Mouse (Mus musculus) MEL (cell line): Measurements from ENCODE around the gene Gm38392. TPM values are rescaled to one million over a fixed set of nuclear protein-coding genes. Genes with fewer than 3 reads are reported as not detected.

ENCODE experiments used
- DNase-seq: peaks from one replicate; pipeline ENCODE4 v3.0.0; 2011; ENCODE audit warnings: low read depth, low spot score
- H3K27ac ChIP-seq: 2 replicates; pipeline ENCODE4 v1.5.1; 2012; ENCODE audit warnings: low read depth, mild to moderate bottlenecking, control low read depth, low read length, moderate library complexity; ENCODE audit not compliant: control insufficient read depth
- H3K27me3 ChIP-seq, 2 experiments: fragments of 150-350 bp in 1 of 2; sonication (generic) in 1 of 2; 2 replicates each; pipeline ENCODE4 v1.6.1; 2012; ENCODE audit warnings: low read length in 2 of 2, mild to moderate bottlenecking in 2 of 2, improper control_type of control experiment in 1 of 2, moderate library complexity in 1 of 2; ENCODE audit not compliant: insufficient read depth in 2 of 2, control insufficient read depth in 1 of 2
- H3K36me3 ChIP-seq, 2 experiments: 2 replicates each; pipeline ENCODE4 v1.6.1; 2012 to 2014; ENCODE audit warnings: low read length in 2 of 2, improper control_type of control experiment in 1 of 2, inconsistent platforms in 1 of 2, mild to moderate bottlenecking in 1 of 2; ENCODE audit not compliant: insufficient read depth in 2 of 2, control insufficient read depth in 1 of 2
- H3K4me1 ChIP-seq, 2 experiments: fragments of 150-350 bp in 1 of 2; sonication (generic) in 1 of 2; 2 replicates each; pipeline ENCODE4 v1.6.1; 2012; ENCODE audit warnings: low read length in 2 of 2, improper control_type of control experiment in 1 of 2, mild to moderate bottlenecking in 1 of 2; ENCODE audit not compliant: insufficient read depth in 2 of 2, control insufficient read depth in 1 of 2
- H3K4me3 ChIP-seq, 2 experiments: fragments of 150-350 bp in 1 of 2; sonication (generic) in 1 of 2; 2 replicates each; pipeline ENCODE4 v1.5.1; 2012; ENCODE audit warnings: low read depth in 2 of 2, low read length in 2 of 2, mild to moderate bottlenecking in 2 of 2, moderate library complexity in 2 of 2, control low read depth in 1 of 2, improper control_type of control experiment in 1 of 2; ENCODE audit not compliant: control insufficient read depth in 1 of 2, insufficient read depth in 1 of 2
- H3K79me2 ChIP-seq: 2 replicates; pipeline ENCODE4 v1.6.1; 2012; ENCODE audit warnings: mild to moderate bottlenecking, low read length, moderate library complexity; ENCODE audit not compliant: control insufficient read depth, poor library complexity, insufficient read depth
- H3K9ac ChIP-seq: 2 replicates; pipeline ENCODE4 v1.6.1; 2012; ENCODE audit warnings: low read depth, mild to moderate bottlenecking, control low read depth, low read length, moderate library complexity; ENCODE audit not compliant: control insufficient read depth, poor library complexity, severe bottlenecking
- H3K9me3 ChIP-seq: fragments of 150-350 bp; sonication (generic); replicated peaks from 2 replicates; pipeline ENCODE4 v1.6.1; 2012; ENCODE audit warnings: mild to moderate bottlenecking, low read length, improper control_type of control experiment, moderate library complexity; ENCODE audit not compliant: insufficient read depth
- BHLHE40 ChIP-seq: IDR thresholded peaks from 2 replicates; pipeline ENCODE4 v1.6.1; 2012; ENCODE audit warnings: low read depth, mild to moderate bottlenecking, inconsistent platforms, low read length, improper control_type of control experiment, borderline replicate concordance
- CHD1 ChIP-seq: IDR thresholded peaks from 2 replicates; pipeline ENCODE4 v1.6.1; 2012; ENCODE audit warnings: low read depth, mild to moderate bottlenecking, inconsistent platforms, low read length, improper control_type of control experiment
- CHD2 ChIP-seq: IDR thresholded peaks from 2 replicates; pipeline ENCODE4 v1.6.1; 2011; ENCODE audit warnings: low read length, improper control_type of control experiment
- CTCF ChIP-seq, 3 experiments: IDR thresholded peaks in 2 of 3; conservative IDR thresholded peaks in 1 of 3; 2 replicates each; pipeline ENCODE4 v1.5.1; 2011 to 2012; ENCODE audit warnings: low read length in 3 of 3, low read depth in 2 of 3, mild to moderate bottlenecking in 2 of 3, improper control_type of control experiment in 1 of 3, inconsistent platforms in 1 of 3, mixed read lengths in 1 of 3, moderate library complexity in 1 of 3; ENCODE audit not compliant: control insufficient read depth in 1 of 3, insufficient read depth in 1 of 3, poor library complexity in 1 of 3, severe bottlenecking in 1 of 3
- ELF1 ChIP-seq: IDR thresholded peaks from 2 replicates; pipeline ENCODE4 v1.6.1; 2014; ENCODE audit warnings: low read depth, mild to moderate bottlenecking, inconsistent platforms, low read length, improper control_type of control experiment, moderate library complexity
- EP300 ChIP-seq, 2 experiments: IDR thresholded peaks; 2 replicates each; pipeline ENCODE4 v1.6.1; 2011; ENCODE audit warnings: improper control_type of control experiment in 2 of 2, low read length in 2 of 2, low read depth in 1 of 2, mild to moderate bottlenecking in 1 of 2
- ETS1 ChIP-seq: IDR thresholded peaks from 2 replicates; pipeline ENCODE4 v1.6.1; 2012; ENCODE audit warnings: low read depth, mild to moderate bottlenecking, inconsistent platforms, low read length, improper control_type of control experiment, moderate library complexity
- GABPA ChIP-seq: IDR thresholded peaks from 2 replicates; pipeline ENCODE4 v1.6.1; 2012; ENCODE audit warnings: low read depth, mild to moderate bottlenecking, inconsistent platforms, low read length, improper control_type of control experiment, moderate library complexity
- GATA1 ChIP-seq: IDR thresholded peaks from 2 replicates; pipeline ENCODE4 v1.6.1; 2011; ENCODE audit warnings: low read depth, low read length, improper control_type of control experiment
- HCFC1 ChIP-seq: IDR thresholded peaks from 2 replicates; pipeline ENCODE4 v1.6.1; 2012; ENCODE audit warnings: low read depth, mild to moderate bottlenecking, inconsistent platforms, low read length, improper control_type of control experiment, moderate library complexity
- MAFK ChIP-seq: IDR thresholded peaks from 2 replicates; pipeline ENCODE4 v1.6.1; 2011; ENCODE audit warnings: low read depth, mild to moderate bottlenecking, low read length, improper control_type of control experiment, borderline replicate concordance
- MAX ChIP-seq: IDR thresholded peaks from 2 replicates; pipeline ENCODE4 v1.6.1; 2011; ENCODE audit warnings: low read length, improper control_type of control experiment
- MAZ ChIP-seq: IDR thresholded peaks from 2 replicates; pipeline ENCODE4 v1.6.1; 2012; ENCODE audit warnings: low read depth, mild to moderate bottlenecking, inconsistent platforms, low read length, improper control_type of control experiment
- MEF2A ChIP-seq: IDR thresholded peaks from 2 replicates; pipeline ENCODE4 v1.6.1; 2014; ENCODE audit warnings: low read depth, mild to moderate bottlenecking, inconsistent platforms, low read length, improper control_type of control experiment; ENCODE audit not compliant: poor library complexity, insufficient replicate concordance, severe bottlenecking; ENCODE audit errors: extremely low read depth
- MYB ChIP-seq: IDR thresholded peaks from 2 replicates; pipeline ENCODE4 v1.6.1; 2011; ENCODE audit warnings: mild to moderate bottlenecking, low read depth, low read length, improper control_type of control experiment
- NELFE ChIP-seq: IDR thresholded peaks from 2 replicates; pipeline ENCODE4 v1.6.1; 2011; ENCODE audit warnings: low read depth, low read length, improper control_type of control experiment
- NRF1 ChIP-seq: IDR thresholded peaks from 2 replicates; pipeline ENCODE4 v1.6.1; 2014; ENCODE audit warnings: low read depth, mild to moderate bottlenecking, inconsistent platforms, low read length, improper control_type of control experiment, moderate library complexity; ENCODE audit not compliant: poor library complexity, insufficient read depth, severe bottlenecking
- POLR2A ChIP-seq, 2 experiments: IDR thresholded peaks; 2 replicates each; pipeline ENCODE4 v1.6.1; 2011 to 2012; ENCODE audit warnings: low read length in 2 of 2, mild to moderate bottlenecking in 2 of 2, control low read depth in 1 of 2, improper control_type of control experiment in 1 of 2, low read depth in 1 of 2, moderate library complexity in 1 of 2; ENCODE audit not compliant: control insufficient read depth in 1 of 2, insufficient read depth in 1 of 2, poor library complexity in 1 of 2
- POLR2AphosphoS2 ChIP-seq: IDR thresholded peaks from 2 replicates; pipeline ENCODE4 v1.6.1; 2011; ENCODE audit warnings: low read length, improper control_type of control experiment
- POLR2AphosphoS5 ChIP-seq: IDR thresholded peaks from 2 replicates; pipeline ENCODE4 v1.6.1; 2012; ENCODE audit warnings: low read depth, borderline replicate concordance, mild to moderate bottlenecking, inconsistent platforms, low read length, moderate library complexity, mixed read lengths
- RAD21 ChIP-seq: IDR thresholded peaks from 2 replicates; pipeline ENCODE4 v1.6.1; 2011; ENCODE audit warnings: mild to moderate bottlenecking, low read depth, low read length, improper control_type of control experiment
- RCOR1 ChIP-seq: IDR thresholded peaks from 2 replicates; pipeline ENCODE4 v1.6.1; 2012; ENCODE audit warnings: low read depth, mild to moderate bottlenecking, inconsistent platforms, low read length, improper control_type of control experiment
- TAL1 ChIP-seq: IDR thresholded peaks from 2 replicates; pipeline ENCODE4 v1.6.1; 2012; ENCODE audit warnings: mild to moderate bottlenecking, inconsistent platforms, low read length, moderate library complexity, mixed read lengths
- TBP ChIP-seq: IDR thresholded peaks from 2 replicates; pipeline ENCODE4 v1.8.0; 2011; ENCODE audit warnings: low read depth, low read length, improper control_type of control experiment
- TCF12 ChIP-seq: IDR thresholded peaks from 2 replicates; pipeline ENCODE4 v1.6.1; 2014; ENCODE audit warnings: low read depth, mild to moderate bottlenecking, inconsistent platforms, low read length, improper control_type of control experiment, moderate library complexity
- USF1 ChIP-seq: IDR thresholded peaks from 2 replicates; pipeline ENCODE4 v1.6.1; 2014; ENCODE audit warnings: low read depth, mild to moderate bottlenecking, inconsistent platforms, low read length, improper control_type of control experiment, moderate library complexity
- USF2 ChIP-seq, 2 experiments: IDR thresholded peaks; 2 replicates each; pipeline ENCODE4 v1.6.1; 2011 to 2012; ENCODE audit warnings: improper control_type of control experiment in 2 of 2, low read length in 2 of 2, borderline replicate concordance in 1 of 2, inconsistent platforms in 1 of 2, low read depth in 1 of 2, mild to moderate bottlenecking in 1 of 2; ENCODE audit not compliant: insufficient read depth in 1 of 2
- ZC3H11A ChIP-seq: IDR thresholded peaks from 2 replicates; pipeline ENCODE4 v1.6.1; 2012; ENCODE audit warnings: low read depth, mild to moderate bottlenecking, inconsistent platforms, low read length, improper control_type of control experiment
- ZNF384 ChIP-seq: IDR thresholded peaks from 2 replicates; pipeline ENCODE4 v1.6.1; 2012; ENCODE audit warnings: low read depth, mild to moderate bottlenecking, inconsistent platforms, low read length, improper control_type of control experiment
- polyA plus RNA-seq, 2 experiments: library from polyadenylated mRNA; stranded (reverse) in 1 of 2; unstranded in 1 of 2; fragments of >175 nt in 1 of 2; fragments of >200 nt in 1 of 2; gene quantifications; 2 replicates each; pipeline versions ENCODE4 v1.2.1 to v1.2.4; 2012; ENCODE audit warnings: low replicate concordance in 2 of 2, low read depth in 1 of 2; ENCODE audit not compliant: insufficient read length in 2 of 2, insufficient read depth in 1 of 2, missing spikeins in 1 of 2
- total RNA-seq: library from RNA; depleted of rRNA; stranded (reverse); fragments of 300-350 nt; gene quantifications from 2 replicates; pipeline ENCODE4 v1.2.3, GENCODE M21; 2012

The Gm38392 gene
- total and polyA plus RNA-seq, 3 experiments, result 0.69 to 0.84 TPM; not detected in 1

DNA sequence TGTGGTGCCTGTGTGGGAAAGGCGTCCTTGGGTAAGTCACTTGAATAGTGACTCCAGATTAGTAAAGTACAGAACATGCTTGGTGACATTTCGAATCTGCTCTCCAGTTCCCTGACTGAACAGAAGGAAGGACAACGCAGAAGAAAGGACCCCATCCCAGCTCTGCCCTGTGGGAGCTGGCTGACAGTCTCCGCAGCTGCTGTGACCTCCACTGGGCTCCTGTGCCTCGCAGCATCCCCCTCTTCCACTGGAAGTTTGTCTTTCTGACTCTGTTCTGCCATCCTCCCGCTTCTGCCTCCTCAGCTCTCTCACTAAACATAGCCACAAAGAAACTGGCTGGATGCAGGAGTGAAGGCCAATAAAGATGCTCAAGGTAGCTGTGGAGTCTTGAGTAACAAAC, 84.0 kb downstream of the Gm38392 start:
- no peaks in the 10 kb centered on the region; a peak in 1 of 4 replicates for H3K36me3 ChIP-seq
- H3K9me3 ChIP-seq, result no peaks in the 10 kb centered on the region
- no peak overlapping the region for H3K9ac ChIP-seq
- H3K27me3 ChIP-seq, result peaks cover 3 to 13% of the 10 kb centered on the region in 2 experiments
- no peaks in the 10 kb centered on the region for H3K79me2 ChIP-seq
- no peak for DNase-seq
- no peak for TF ChIP-seq NELFE
- no peak for TF ChIP-seq POLR2AphosphoS2
- TF ChIP-seq ELF1, result no peak
- TF ChIP-seq RCOR1, result no peak
- TF ChIP-seq CHD2, result no peak
- TF ChIP-seq MEF2A, result no peak
- no peak for TF ChIP-seq CHD1
- no peak for TF ChIP-seq ZNF384
- no peak for TF ChIP-seq BHLHE40
- no peak for TF ChIP-seq USF2 (IDR thresholded peaks at IDR 0.05; ENCODE audit: borderline replicate concordance in 1 of 2, insufficient read depth in 1 of 2, low read depth in 1 of 2, low read length in 2 of 2)
- TF ChIP-seq TAL1, result no peak
- no peak for TF ChIP-seq POLR2AphosphoS5
- no peak for TF ChIP-seq CTCF (IDR thresholded peaks at IDR 0.05 in 2 of 3, conservative IDR thresholded peaks at IDR 0.05 in 1 of 3; ENCODE audit: control insufficient read depth in 1 of 3, insufficient read depth in 1 of 3, low read depth in 2 of 3, low read length in 3 of 3, poor library complexity in 1 of 3, severe bottlenecking in 1 of 3)
- TF ChIP-seq GATA1, result no peak
- TF ChIP-seq MAX, result no peak
- TF ChIP-seq POLR2A (IDR thresholded peaks at IDR 0.05; ENCODE audit: control insufficient read depth in 1 of 2, insufficient read depth in 1 of 2, low read depth in 1 of 2, low read length in 2 of 2, poor library complexity in 1 of 2), result no peak
- TF ChIP-seq TBP, result no peak
- TF ChIP-seq USF1, result no peak
- no peak for TF ChIP-seq MYB
- TF ChIP-seq MAZ, result no peak
- no peak overlapping the region for H3K4me3 ChIP-seq
- H3K4me1 ChIP-seq, result peaks cover 0 to 3% of the 10 kb centered on the region in 2 experiments; a peak in 3 of 4 replicates
- no peak overlapping the region for H3K27ac ChIP-seq

DNA sequence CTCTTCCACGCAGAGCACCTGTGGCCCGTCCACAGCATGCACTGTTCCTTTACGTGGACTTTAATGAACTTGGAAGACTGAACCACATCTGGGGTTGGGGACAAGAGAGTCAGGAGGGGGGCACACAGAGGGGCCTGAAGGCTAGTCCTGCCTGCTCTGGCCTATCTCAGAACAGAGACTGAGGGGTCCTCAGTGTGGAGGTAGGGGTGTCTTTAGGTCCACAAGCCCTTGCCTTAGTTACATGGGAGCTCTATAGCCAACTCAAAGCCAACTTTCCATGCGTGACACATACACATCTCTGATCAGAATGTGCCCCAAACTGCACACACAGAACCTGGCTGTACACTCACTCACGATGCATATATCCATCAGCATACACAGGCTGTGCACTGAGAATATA, 85.4 kb downstream of the Gm38392 start:
- Histone ChIP-seq H3K9ac (no peak overlapping the region), H3K79me2 (no peaks in the 10 kb centered on the region), H3K4me3 (no peak overlapping the region), H3K36me3 (no peaks in the 10 kb centered on the region; a peak in 1 of 4 replicates), H3K9me3 (no peaks in the 10 kb centered on the region), H3K4me1 (peaks cover 0 to 3% of the 10 kb centered on the region in 2 experiments; a peak in 3 of 4 replicates), H3K27ac (no peak overlapping the region), H3K27me3 (peaks cover 5 to 11% of the 10 kb centered on the region in 2 experiments)
- no peak for DNase-seq
- TF ChIP-seq TCF12 (no peak), ETS1 (no peak), EP300 (IDR thresholded peaks at IDR 0.05; ENCODE audit: low read depth in 1 of 2, low read length in 2 of 2) (no peak), ZC3H11A (no peak), USF2 (IDR thresholded peaks at IDR 0.05; ENCODE audit: borderline replicate concordance in 1 of 2, insufficient read depth in 1 of 2, low read depth in 1 of 2, low read length in 2 of 2) (no peak), HCFC1 (no peak), NRF1 (no peak), RAD21 (no peak), GABPA (no peak), BHLHE40 (no peak), MAFK (no peak), USF1 (no peak), POLR2AphosphoS2 (no peak)
